Mouse (Mus musculus) thymus, adult 2 months (tissue): ENCODE results near the gene 5730480H06Rik. TPM values are rescaled to one million over a fixed set of nuclear protein-coding genes. Genes with fewer than 3 reads are reported as not detected.

Source experiments
- DNase-seq: peaks from one replicate; pipeline ENCODE4 v3.0.0; 2021
- H3K27ac ChIP-seq: fragments of 200-500 bp; 2 replicates; pipeline ENCODE4 v1.5.1; 2012; ENCODE audit warnings: low read length, control low read depth; ENCODE audit not compliant: control insufficient read depth, insufficient read depth
- H3K27me3 ChIP-seq: fragments of 200-500 bp; 2 replicates; pipeline ENCODE4 v1.6.1; 2012; ENCODE audit warnings: mild to moderate bottlenecking, low read length, moderate library complexity, mixed read lengths; ENCODE audit not compliant: control insufficient read depth, insufficient read depth
- H3K36me3 ChIP-seq: fragments of 200-500 bp; 2 replicates; pipeline ENCODE4 v1.6.1; 2012; ENCODE audit warnings: mild to moderate bottlenecking, low read length, moderate library complexity; ENCODE audit not compliant: control insufficient read depth, insufficient read depth
- H3K4me1 ChIP-seq: fragments of 200-500 bp; replicated peaks from 2 replicates; pipeline ENCODE4 v1.6.1; 2012; ENCODE audit warnings: low read length; ENCODE audit not compliant: control insufficient read depth, insufficient read depth
- H3K4me3 ChIP-seq: fragments of 200-500 bp; 2 replicates; pipeline ENCODE4 v1.5.1; 2012; ENCODE audit warnings: mild to moderate bottlenecking, low read length, control low read depth, moderate library complexity; ENCODE audit not compliant: control insufficient read depth, insufficient read depth
- CTCF ChIP-seq: fragments of 200-500 bp; IDR thresholded peaks from 2 replicates; pipeline ENCODE4 v1.5.1; 2012; ENCODE audit warnings: mild to moderate bottlenecking, control low read depth, low read length, moderate library complexity, borderline replicate concordance; ENCODE audit not compliant: control insufficient read depth, poor library complexity, insufficient read depth; ENCODE audit errors: extremely low read depth
- POLR2A ChIP-seq: fragments of 200-500 bp; IDR thresholded peaks from 2 replicates; pipeline ENCODE4 v1.6.1; 2012; ENCODE audit warnings: mild to moderate bottlenecking, low read length, control low read depth, moderate library complexity; ENCODE audit not compliant: control insufficient read depth, poor library complexity, insufficient read depth; ENCODE audit errors: extremely low read depth
- WGBS: fragments of 180-500 bp; shearing (Covaris S2); methylation state at CpG from one replicate; pipeline ENCODE4 v1.1.7; 2018; 5-methylcytosine and 5-hydroxymethylcytosine counted together
- polyA plus RNA-seq: library from polyadenylated mRNA; depleted of rRNA; stranded (reverse); fragments of >200 nt; gene quantifications from 2 replicates; pipeline ENCODE4 v1.2.3, GENCODE M21; 2012; rRNA removed

5730480H06Rik gene
- 5.6 and 6.6 TPM in 2 replicates for polyA plus RNA-seq

DNA sequence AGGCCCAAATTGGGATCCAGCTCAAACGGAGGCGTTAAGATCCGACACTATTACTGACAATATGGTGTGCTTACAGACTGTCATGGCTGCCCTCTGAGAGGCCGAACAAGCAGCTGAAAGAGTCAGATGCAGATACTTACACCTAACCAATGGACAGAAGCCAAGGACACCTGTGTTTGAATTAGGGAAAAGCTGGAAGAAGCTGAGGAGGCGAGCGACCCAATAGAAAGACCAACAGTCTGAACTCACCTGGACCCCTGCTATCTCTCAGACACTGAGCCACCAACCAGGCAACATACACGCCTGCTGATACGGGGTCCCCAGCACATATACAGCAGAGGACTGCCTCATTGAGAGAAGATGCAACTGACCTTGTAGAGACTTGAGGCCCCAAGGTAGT lies at the start of gene 5730480H06Rik:
Gene 5730480H06Rik, plus strand, starts transcription at position 301 of the 400 bp plus-strand sequence.
- WGBS = 97% methylated on average over 8 of the region's 8 CpGs
- no peaks in the 10 kb centered on the region for H3K4me1 ChIP-seq

DNA sequence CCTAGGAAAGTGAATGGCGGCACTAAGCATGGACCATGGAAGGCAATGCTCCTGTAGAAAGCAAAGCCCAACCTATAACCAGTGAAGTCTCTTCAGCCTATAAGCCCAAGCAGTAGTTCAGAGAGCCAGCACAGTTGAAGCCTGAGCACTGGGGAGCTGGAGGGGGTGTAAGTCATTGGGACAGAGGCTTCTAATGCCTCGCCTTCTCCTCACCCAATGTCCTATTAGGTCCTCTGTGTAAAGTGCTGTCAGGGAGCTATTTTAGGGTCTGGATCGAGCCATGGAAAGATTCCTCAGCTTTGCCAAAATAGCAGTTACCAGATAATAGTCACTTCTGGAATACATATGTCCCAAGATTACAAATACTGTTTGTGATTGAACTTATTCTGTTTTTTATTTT lies 26.6 kb upstream of the 5730480H06Rik start:
- no peak for TF ChIP-seq POLR2A
- no peak for TF ChIP-seq CTCF
- DNase-seq = no peak
- Histone ChIP-seq H3K4me3 (no peak overlapping the region), H3K27me3 (no peaks in the 10 kb centered on the region), H3K36me3 (no peaks in the 10 kb centered on the region), H3K4me1 (no peaks in the 10 kb centered on the region), H3K27ac (no peak overlapping the region)
- 96% methylated on average over 3 of the region's 3 CpGs for WGBS

More for the DNA sequence above, at the start of gene 5730480H06Rik:
- Histone ChIP-seq H3K27me3 (no peaks in the 10 kb centered on the region), H3K4me3 (no peak within 1 kb of the TSS), H3K27ac (no peak within 1 kb of the TSS), H3K36me3 (no peaks in the 10 kb centered on the region)
- TF ChIP-seq POLR2A (no peak), CTCF (no peak)
- no peak for DNase-seq

DNA sequence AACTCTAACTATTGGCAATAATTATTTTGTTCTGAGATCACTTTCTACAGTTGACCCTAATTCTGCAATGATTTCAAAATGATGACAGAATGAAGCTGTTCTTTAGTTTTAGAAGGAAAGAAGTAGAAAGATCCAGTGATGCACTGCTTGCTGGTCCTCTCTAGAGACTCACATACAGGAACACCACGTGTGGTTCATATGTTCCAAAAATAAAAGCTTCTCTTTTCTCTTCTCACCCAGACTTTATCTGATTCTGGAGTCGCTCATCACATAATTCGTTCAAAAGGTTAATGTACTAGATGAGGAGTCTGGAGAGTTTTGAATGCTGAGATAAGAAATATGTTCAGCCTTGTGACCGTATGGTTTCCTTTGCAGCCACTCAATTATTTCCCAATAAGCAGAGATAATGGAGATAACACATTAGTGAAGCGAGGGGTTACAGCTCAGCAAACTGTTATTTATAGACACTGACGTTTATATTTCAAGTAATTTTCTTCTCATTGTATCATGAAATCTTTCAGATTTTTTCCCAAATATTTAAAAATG lies 12.6 kb upstream of the 5730480H06Rik start:
- no peak overlapping the region for H3K27ac ChIP-seq
- H3K4me3 ChIP-seq = no peak overlapping the region
- 39% methylated on average over 6 of the region's 6 CpGs for WGBS
- no peak for DNase-seq
- no peaks in the 10 kb centered on the region for H3K36me3 ChIP-seq
- TF ChIP-seq POLR2A (no peak), CTCF (no peak)
- no peaks in the 10 kb centered on the region for H3K4me1 ChIP-seq
- H3K27me3 ChIP-seq = no peaks in the 10 kb centered on the region

DNA sequence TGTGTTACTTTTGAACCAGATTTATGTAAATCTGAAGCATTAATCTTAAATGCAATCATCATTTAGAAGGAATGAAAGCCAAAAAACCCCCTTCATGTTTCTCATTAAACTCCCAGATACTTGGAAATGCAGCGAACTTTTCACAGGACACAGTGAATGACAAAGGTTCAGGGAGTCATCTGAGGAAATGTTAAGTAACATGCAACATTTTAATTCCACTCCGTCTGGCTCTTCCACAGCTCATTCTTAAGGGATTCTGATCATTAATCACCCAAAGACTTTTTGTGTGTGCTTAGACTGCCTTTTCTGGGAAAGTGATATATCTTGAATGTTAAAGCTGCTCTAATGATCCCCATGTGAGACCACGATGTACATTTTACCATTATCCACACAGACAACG lies 7.2 kb upstream of the 5730480H06Rik start:
- no peaks in the 10 kb centered on the region for H3K27me3 ChIP-seq
- no peaks in the 10 kb centered on the region for H3K36me3 ChIP-seq
- no peak for TF ChIP-seq POLR2A
- TF ChIP-seq CTCF = no peak
- no peak overlapping the region for H3K4me3 ChIP-seq
- WGBS = 91% methylated on average over 4 of the region's 4 CpGs
- DNase-seq = no peak
- H3K4me1 ChIP-seq = no peaks in the 10 kb centered on the region
- no peak overlapping the region for H3K27ac ChIP-seq

DNA sequence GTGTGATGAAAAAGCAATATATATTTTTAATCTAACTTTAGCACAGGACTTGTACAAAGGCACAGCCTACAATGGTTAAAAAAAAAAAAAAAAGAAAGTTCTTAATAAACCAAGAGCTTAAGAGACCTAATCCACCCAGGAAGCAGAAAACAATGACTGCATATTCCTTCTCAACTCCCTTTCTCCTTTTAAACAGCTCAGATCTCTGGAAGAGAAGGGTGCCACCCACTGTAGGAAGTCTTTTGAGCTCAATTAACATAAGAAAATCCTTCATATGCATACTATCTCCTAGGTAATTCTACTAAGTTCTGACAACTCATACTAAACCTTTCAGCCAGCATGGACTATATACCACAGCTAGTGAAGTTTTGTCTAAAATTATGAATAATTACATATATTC lies 1.5 kb upstream of the 5730480H06Rik start:
- H3K4me1 ChIP-seq = no peaks in the 10 kb centered on the region
- DNase-seq = no peak
- no peak for TF ChIP-seq POLR2A
- TF ChIP-seq CTCF = no peak
- H3K27me3 ChIP-seq = no peaks in the 10 kb centered on the region
- no peaks in the 10 kb centered on the region for H3K36me3 ChIP-seq
- no peak overlapping the region for H3K27ac ChIP-seq
- H3K4me3 ChIP-seq = no peak overlapping the region

DNA sequence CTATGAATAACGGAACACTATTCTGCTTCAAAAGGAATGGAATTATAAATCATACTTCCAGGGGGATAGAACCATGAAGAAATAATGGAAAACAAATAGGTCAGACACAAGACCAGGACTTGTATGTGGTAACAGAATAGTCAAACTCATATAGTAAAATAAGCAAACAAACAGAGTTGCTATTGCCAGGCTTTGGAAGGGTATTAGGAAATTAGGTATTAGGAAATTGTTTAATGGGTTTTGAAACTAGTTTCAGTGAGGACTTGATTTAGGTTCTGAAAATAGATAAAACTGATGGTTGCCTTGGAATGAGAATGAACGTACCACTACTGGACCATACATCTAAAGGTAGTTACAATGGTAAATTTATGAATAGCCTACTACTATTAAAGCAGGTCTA lies 2.0 kb downstream of the 5730480H06Rik start:
- H3K4me3 ChIP-seq = no peak overlapping the region
- WGBS = 94% methylated on average over 2 of the region's 2 CpGs
- H3K27me3 ChIP-seq = no peaks in the 10 kb centered on the region
- H3K27ac ChIP-seq = no peak overlapping the region
- DNase-seq = no peak
- TF ChIP-seq CTCF (no peak), POLR2A (no peak)
- no peaks in the 10 kb centered on the region for H3K36me3 ChIP-seq
- no peaks in the 10 kb centered on the region for H3K4me1 ChIP-seq

DNA sequence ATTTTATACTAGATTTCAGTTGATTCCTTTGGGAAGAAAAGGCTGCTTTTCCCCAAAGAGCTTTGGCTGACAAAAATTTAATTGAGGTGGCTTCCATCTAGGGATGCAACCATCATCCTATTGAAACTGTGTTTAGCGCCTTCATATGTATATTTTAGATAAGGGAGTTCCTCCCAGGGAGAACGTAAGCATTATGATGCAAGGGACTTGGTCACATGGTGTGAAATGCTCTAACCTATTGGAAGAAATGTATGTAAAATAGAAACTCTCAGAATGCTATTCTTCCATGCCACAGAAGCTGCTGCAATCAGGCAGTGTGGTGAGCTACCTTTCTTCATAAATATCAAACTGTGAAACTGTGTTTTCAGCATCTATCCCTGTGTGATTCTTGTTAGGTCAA lies 3.1 kb downstream of the 5730480H06Rik start:
- no peak for DNase-seq
- TF ChIP-seq CTCF (no peak), POLR2A (no peak)
- WGBS = 66% methylated on average over 2 of the region's 2 CpGs

More for the DNA sequence above, 3.1 kb downstream of the 5730480H06Rik start:
- H3K36me3 ChIP-seq = no peaks in the 10 kb centered on the region
- no peak overlapping the region for H3K4me3 ChIP-seq
- H3K27ac ChIP-seq = no peak overlapping the region
- H3K4me1 ChIP-seq = no peaks in the 10 kb centered on the region
- no peaks in the 10 kb centered on the region for H3K27me3 ChIP-seq
